Mouse (Mus musculus): ENCODE results near the gene Abcd1. TPM values are rescaled to one million over a fixed set of nuclear protein-coding genes. Genes with fewer than 3 reads are reported as not detected.

Gene Abcd1
- polyA plus RNA-seq, 1 experiment from 2014 or later = 8.1 TPM

DNA sequence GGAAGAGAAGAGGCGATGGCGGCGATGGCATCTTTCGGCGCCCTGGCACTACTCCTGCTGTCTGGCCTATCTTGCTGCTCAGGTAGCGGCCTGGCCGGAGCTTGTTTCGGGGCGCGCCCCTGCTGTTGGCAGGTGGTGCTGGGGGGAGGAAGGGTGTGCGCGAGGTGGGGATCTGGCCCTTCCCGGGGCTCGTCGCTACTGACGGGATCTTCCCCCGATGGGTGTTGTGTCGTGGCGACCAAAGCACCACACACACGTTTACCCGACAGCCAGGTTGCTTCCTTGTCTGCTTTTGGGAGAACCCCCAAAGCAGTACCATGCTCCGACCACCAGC, 70.8 kb downstream of the Abcd1 start:
- H3K9me3 ChIP-seq (replicated peaks; ENCODE audit: control insufficient read depth, low read length) = no peaks in the 10 kb centered on the region
- H3K9ac ChIP-seq (ENCODE audit: low read depth, low read length) = peak overlapping the region; percentile 78
- 23% methylated on average over 22 of the region's 22 CpGs for WGBS (ENCODE audit: insufficient replicate concordance)
- H3K27ac ChIP-seq (ENCODE audit: low read depth, low read length) = peak overlapping the region; percentile 91
- 0 out of 2 replicates have a peak, but pooled peaks cover 2% of the 10 kb centered on the region for H3K4me1 ChIP-seq (ENCODE audit: control insufficient read depth, insufficient read depth, low read length)
- no peaks in the 10 kb centered on the region for H3K27me3 ChIP-seq (ENCODE audit: control insufficient read depth, insufficient read depth, low read length)
- peak overlapping the region; percentile 65 for H3K4me3 ChIP-seq (ENCODE audit: low read depth, low read length)
- H3K4me2 ChIP-seq = peak overlapping the region; percentile 59
- peaks cover 2% of the 10 kb centered on the region; the same call in 1 of the 2 replicates for H3K36me3 ChIP-seq (ENCODE audit: control insufficient read depth, insufficient read depth, low read length)
- ATAC-seq (replicated peaks; ENCODE audit: insufficient number of reproducible peaks, low FRiP score, low TSS enrichment) = peak; percentile 41

Other genes starting within 250 kb of the Abcd1 start
- gene Bgn, start 233.0 kb upstream of the Abcd1 start, polyA plus RNA-seq (2014; fragmentation: Nextera tagmentation; extraction: Ambion mirVana) = 59.2 and 68.0 TPM in 2 replicates
- 0.10 and 0.25 TPM in 2 replicates for gene Atp2b3, start 213.5 kb upstream of the Abcd1 start, polyA plus RNA-seq (2014; fragmentation: Nextera tagmentation; extraction: Ambion mirVana)
- 2.8 and 5.4 TPM in 2 replicates for gene Dusp9, start 77.2 kb upstream of the Abcd1 start, polyA plus RNA-seq (2014; fragmentation: Nextera tagmentation; extraction: Ambion mirVana)
- gene Pnck, start 56.5 kb upstream of the Abcd1 start, polyA plus RNA-seq (2014; fragmentation: Nextera tagmentation; extraction: Ambion mirVana) = 11.1 and 12.2 TPM in 2 replicates
- 6.9 and 8.2 TPM in 2 replicates for gene Slc6a8, start 43.4 kb upstream of the Abcd1 start, polyA plus RNA-seq (2014; fragmentation: Nextera tagmentation; extraction: Ambion mirVana)
- gene Bcap31, start 422 bp upstream of the Abcd1 start, polyA plus RNA-seq (2014; fragmentation: Nextera tagmentation; extraction: Ambion mirVana) = 171 and 188 TPM in 2 replicates
- 0.16 and 0.27 TPM in 2 replicates for gene Plxnb3, start 40.5 kb downstream of the Abcd1 start, polyA plus RNA-seq (2014; fragmentation: Nextera tagmentation; extraction: Ambion mirVana)
- 52.6 and 57.9 TPM in 2 replicates for gene Srpk3, start 57.8 kb downstream of the Abcd1 start, polyA plus RNA-seq (2014; fragmentation: Nextera tagmentation; extraction: Ambion mirVana)
- 285 and 302 TPM in 2 replicates for gene Idh3g, start 70.3 kb downstream of the Abcd1 start, polyA plus RNA-seq (2014; fragmentation: Nextera tagmentation; extraction: Ambion mirVana)
- 159 and 162 TPM in 2 replicates for gene Ssr4, start 70.4 kb downstream of the Abcd1 start, polyA plus RNA-seq (2014; fragmentation: Nextera tagmentation; extraction: Ambion mirVana)
- gene Pdzd4, start 108.4 kb downstream of the Abcd1 start, polyA plus RNA-seq (2014; fragmentation: Nextera tagmentation; extraction: Ambion mirVana) = 0.33 and 0.46 TPM in 2 replicates
- not detected in 2 replicates for gene Avpr2, start 175.5 kb downstream of the Abcd1 start, polyA plus RNA-seq (2014; fragmentation: Nextera tagmentation; extraction: Ambion mirVana)
- gene L1cam, start 179.5 kb downstream of the Abcd1 start, polyA plus RNA-seq (2014; fragmentation: Nextera tagmentation; extraction: Ambion mirVana) = 1.3 and 2.2 TPM in 2 replicates
- gene Arhgap4, start 205.3 kb downstream of the Abcd1 start, polyA plus RNA-seq (2014; fragmentation: Nextera tagmentation; extraction: Ambion mirVana) = 0.96 and 1.3 TPM in 2 replicates
- 94.3 and 96.5 TPM in 2 replicates for gene Naa10, start 205.3 kb downstream of the Abcd1 start, polyA plus RNA-seq (2014; fragmentation: Nextera tagmentation; extraction: Ambion mirVana)
- gene Renbp, start 214.3 kb downstream of the Abcd1 start, polyA plus RNA-seq (2014; fragmentation: Nextera tagmentation; extraction: Ambion mirVana) = 51.6 and 64.0 TPM in 2 replicates
- gene Hcfc1, start 249.8 kb downstream of the Abcd1 start, polyA plus RNA-seq (2014; fragmentation: Nextera tagmentation; extraction: Ambion mirVana) = 42.6 and 52.1 TPM in 2 replicates

All from heart, embryonic 11.5 days (tissue).